Mouse (Mus musculus): ENCODE data around the gene Tmprss11e.

Tmprss11e gene

GRCm38 (mm10) chr5:86745715-86746114 is at the start of gene Tmprss11e:
Gene Tmprss11e (minus strand): TSS chr5:86745815.
- DNase-seq (ENCODE audit: low spot score in 2 of 2) = no peak

- DNase-seq (ENCODE audit: low spot score in 2 of 2) = no peak
These were observed 47.2 kb upstream of the Tmprss11e start for GRCm38 (mm10) chr5:86792807-86793206.

- DNase-seq (ENCODE audit: low spot score in 2 of 2) = no peak
These were observed 46.6 kb upstream of the Tmprss11e start for GRCm38 (mm10) chr5:86792249-86792648.

- DNase-seq (ENCODE audit: low spot score in 2 of 2) = no peak
These were observed 44.3 kb upstream of the Tmprss11e start for GRCm38 (mm10) chr5:86789954-86790353.

GRCm38 (mm10) chr5:86786798-86787197 is 41.2 kb upstream of the Tmprss11e start:
- DNase-seq (ENCODE audit: low spot score in 2 of 2) = no peak

GRCm38 (mm10) chr5:86784205-86784604 is 38.6 kb upstream of the Tmprss11e start:
- no peak for DNase-seq (ENCODE audit: low spot score in 2 of 2)

- no peak for DNase-seq (ENCODE audit: low spot score in 2 of 2)
These were observed 37.4 kb upstream of the Tmprss11e start for GRCm38 (mm10) chr5:86783059-86783458.

- DNase-seq (ENCODE audit: low spot score in 2 of 2) = no peak
These were observed 32.9 kb upstream of the Tmprss11e start for GRCm38 (mm10) chr5:86778471-86778870.

GRCm38 (mm10) chr5:86776941-86777340 is 31.3 kb upstream of the Tmprss11e start:
- no peak for DNase-seq (ENCODE audit: low spot score in 2 of 2)

GRCm38 (mm10) chr5:86771010-86771409 is 25.4 kb upstream of the Tmprss11e start:
- no peak for DNase-seq (ENCODE audit: low spot score in 2 of 2)

- no peak for DNase-seq (ENCODE audit: low spot score in 2 of 2)
These were observed 23.5 kb upstream of the Tmprss11e start for GRCm38 (mm10) chr5:86769015-86769658.

GRCm38 (mm10) chr5:86742796-86743195 is 2.8 kb downstream of the Tmprss11e start:
- no peak for DNase-seq (ENCODE audit: low spot score in 2 of 2)

GRCm38 (mm10) chr5:86741146-86741545 is 4.5 kb downstream of the Tmprss11e start:
- DNase-seq (ENCODE audit: low spot score in 2 of 2) = no peak

- DNase-seq (ENCODE audit: low spot score in 2 of 2) = no peak
These were observed 9.8 kb downstream of the Tmprss11e start for GRCm38 (mm10) chr5:86735808-86736207.

- DNase-seq (ENCODE audit: low spot score in 2 of 2) = no peak
These were observed 15.0 kb downstream of the Tmprss11e start for GRCm38 (mm10) chr5:86730587-86730986.

GRCm38 (mm10) chr5:86728574-86728973 is 17.0 kb downstream of the Tmprss11e start:
- no peak for DNase-seq (ENCODE audit: low spot score in 2 of 2)

GRCm38 (mm10) chr5:86727033-86727432 is 18.6 kb downstream of the Tmprss11e start:
- DNase-seq (ENCODE audit: low spot score in 2 of 2) = no peak

- no peak for DNase-seq (ENCODE audit: low spot score in 2 of 2)
These were observed 20.6 kb downstream of the Tmprss11e start for GRCm38 (mm10) chr5:86725021-86725420.

GRCm38 (mm10) chr5:86722820-86723460 is 22.7 kb downstream of the Tmprss11e start:
- DNase-seq (ENCODE audit: low spot score in 2 of 2) = no peak

GRCm38 (mm10) chr5:86714967-86715366 is 30.6 kb downstream of the Tmprss11e start:
- DNase-seq (ENCODE audit: low spot score in 2 of 2) = no peak

GRCm38 (mm10) chr5:86704923-86705322 is 40.7 kb downstream of the Tmprss11e start:
- DNase-seq (ENCODE audit: low spot score in 2 of 2) = no peak

GRCm38 (mm10) chr5:86684667-86685066 is 60.9 kb downstream of the Tmprss11e start:
- no peak for DNase-seq (ENCODE audit: low spot score in 2 of 2)

- no peak for DNase-seq (ENCODE audit: low spot score in 2 of 2)
These were observed 69.4 kb downstream of the Tmprss11e start, which contains the start of gene Tmprss11b for GRCm38 (mm10) chr5:86676262-86676661. Gene Tmprss11b (minus strand): TSS chr5:86676362.
